Mouse (Mus musculus) MEL-GATA-1-ER (cell line): Measurements from ENCODE around the gene AL731706.1.

ENCODE experiments used
- DNase-seq: peaks from one replicate; pipeline ENCODE4 v3.0.0-alpha.2; 2012; ENCODE audit warnings: low read depth; ENCODE audit errors: extremely low read depth

AL731706.1 gene

DNA sequence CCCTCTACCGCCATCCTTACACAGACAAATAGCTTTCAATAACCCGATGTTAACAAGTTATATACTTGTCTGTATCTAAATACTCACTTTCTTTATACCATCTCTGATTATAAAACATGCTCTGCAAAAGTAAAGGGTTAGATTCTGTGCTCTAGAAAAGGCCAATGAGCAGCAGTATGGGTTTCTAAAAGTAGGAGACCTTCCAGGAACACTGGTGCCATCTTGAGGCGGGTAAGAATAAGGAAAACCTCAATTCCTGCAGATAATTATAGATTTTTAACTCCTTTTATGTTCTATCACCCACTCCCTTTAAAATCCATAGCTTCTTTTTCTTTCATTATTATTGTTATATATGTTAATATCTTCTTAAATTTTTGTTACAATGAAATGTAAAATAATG is 55.3 kb downstream of the AL731706.1 start:
- no peak for DNase-seq

DNA sequence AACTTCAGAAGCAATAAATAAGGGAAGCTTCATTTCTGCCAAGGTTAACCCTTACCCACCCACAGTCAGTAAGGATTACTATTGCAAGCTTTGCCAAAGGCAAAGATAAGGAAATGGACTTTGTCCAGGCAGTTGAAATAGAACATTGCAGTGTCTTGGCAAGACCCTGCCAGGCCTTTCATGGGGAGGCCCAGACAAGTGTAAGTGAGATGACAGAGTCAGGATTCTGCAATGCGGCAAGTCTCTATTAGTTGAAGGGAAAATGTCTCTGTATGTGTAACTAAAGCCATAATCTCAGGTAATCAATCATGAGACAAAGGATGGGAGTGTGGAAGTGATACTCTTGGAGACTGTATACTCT is 56.5 kb downstream of the AL731706.1 start:
- no peak for DNase-seq

DNA sequence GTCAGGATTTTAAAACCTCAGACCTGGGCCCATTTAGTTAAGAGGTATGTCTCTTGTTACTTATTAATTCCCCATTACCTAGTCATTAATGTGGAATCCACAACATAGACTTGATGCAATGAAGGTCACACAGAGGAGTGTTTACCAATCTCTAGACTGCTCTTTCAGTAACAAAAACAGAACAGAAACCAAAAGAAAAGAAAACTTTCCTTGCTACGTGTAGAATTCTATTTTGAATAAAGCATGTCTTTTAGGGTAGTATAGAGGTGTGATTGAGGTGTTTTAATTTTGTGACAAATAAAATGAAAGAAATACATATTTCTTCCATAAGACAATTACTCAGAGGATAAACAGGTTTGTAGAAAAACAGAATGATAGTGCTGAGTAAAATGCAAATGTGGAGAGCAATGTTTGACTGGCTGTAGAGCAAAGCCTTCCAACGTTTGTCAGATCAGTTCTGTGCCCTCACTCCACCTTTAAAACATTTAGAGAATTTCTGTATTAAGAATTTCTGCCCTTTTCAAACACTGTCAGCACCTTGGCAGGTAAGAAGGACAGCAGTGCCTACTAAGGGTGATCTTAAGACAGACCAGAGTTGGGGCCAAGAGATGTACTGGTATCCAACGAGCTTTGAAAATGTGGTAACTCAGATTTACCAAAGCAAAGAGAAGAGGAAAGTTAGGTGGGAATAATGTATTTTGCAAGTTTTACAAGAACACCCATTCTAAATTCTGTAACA is 57.0 kb downstream of the AL731706.1 start:
- DNase-seq = no peak

DNA sequence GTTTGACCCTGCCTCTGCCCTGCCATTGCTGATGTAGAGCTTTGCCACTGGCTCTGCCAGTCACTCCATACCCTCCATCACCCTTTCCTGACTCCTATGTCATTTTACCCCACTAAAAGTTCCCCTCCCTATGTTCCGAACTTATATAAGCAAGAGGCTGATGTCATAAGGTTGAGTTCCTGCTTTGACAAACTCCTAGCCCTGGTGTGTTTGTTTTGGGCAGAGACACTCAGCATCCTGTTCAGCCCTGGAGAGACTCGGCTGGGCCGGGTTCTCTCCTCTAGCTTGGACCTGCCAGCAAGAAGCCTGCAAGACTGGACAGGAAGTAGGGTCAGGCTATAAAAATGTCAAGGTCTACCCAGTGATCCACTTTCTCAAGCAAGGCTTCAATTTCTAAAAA is 58.3 kb downstream of the AL731706.1 start:
- DNase-seq = no peak
